Mouse (Mus musculus): Measurements from ENCODE around the gene Abcb11. TPM values are rescaled to one million over a fixed set of nuclear protein-coding genes. Genes with fewer than 3 reads are reported as not detected.

Gene Abcb11
- 0.03 TPM in 1 of 2 replicates, not detected in the other for polyA plus RNA-seq (2014; fragmentation: Nextera tagmentation; extraction: Ambion mirVana)

DNA sequence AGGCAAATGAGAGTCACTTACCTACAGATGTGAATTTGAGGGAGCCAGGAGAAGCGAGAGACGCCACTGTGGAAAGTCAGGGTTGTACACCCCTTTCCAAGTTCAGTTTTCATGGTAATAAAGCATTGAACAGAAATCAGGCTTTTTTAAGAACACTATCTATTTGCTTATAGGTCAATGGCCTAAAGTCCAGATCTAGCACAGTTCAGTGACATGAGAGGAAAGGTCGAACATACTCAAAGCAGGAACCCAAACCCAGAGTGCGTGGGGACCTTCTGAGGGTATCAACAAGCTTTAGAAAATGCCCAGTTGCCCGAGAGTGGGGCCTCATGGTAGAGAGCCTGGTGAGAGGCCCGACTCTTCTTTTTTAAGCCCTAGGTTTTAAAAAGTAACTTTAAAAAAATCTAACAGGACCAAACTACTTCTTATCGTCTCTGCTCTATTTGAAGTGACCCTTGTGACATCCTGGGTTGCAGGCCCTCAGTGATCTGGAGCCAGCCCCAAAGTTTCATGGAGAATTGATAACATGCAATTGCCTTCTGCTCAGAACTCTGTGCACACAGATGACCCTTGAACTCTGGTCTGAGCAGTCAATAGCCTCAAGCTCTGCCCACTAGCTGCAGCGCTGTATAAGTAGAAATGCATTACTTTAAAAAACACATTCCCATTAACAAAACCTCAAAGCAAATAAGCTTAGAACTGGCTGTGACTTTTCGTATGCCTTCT lies at the start of gene Abcb11:
Abcb11 (minus strand) TSS at position 121 of the 726 bp plus-strand sequence.
- H3K27me3 ChIP-seq (ENCODE audit: control insufficient read depth, insufficient read depth, low read length): no peaks in the 10 kb centered on the region
- no peaks in the 10 kb centered on the region for H3K36me3 ChIP-seq (ENCODE audit: control insufficient read depth, insufficient read depth, low read length)
- WGBS: 89% methylated on average over 9 of the region's 9 CpGs
- no peaks in the 10 kb centered on the region for H3K9me3 ChIP-seq (ENCODE audit: control insufficient read depth, low read length)
- H3K4me3 ChIP-seq (ENCODE audit: low read depth, low read length): no peak within 1 kb of the TSS
- H3K4me1 ChIP-seq (ENCODE audit: control insufficient read depth, insufficient read depth, low read length): no peaks in the 10 kb centered on the region
- no peak for ATAC-seq (ENCODE audit: low FRiP score)
- H3K27ac ChIP-seq (ENCODE audit: low read depth, low read length): no peak within 1 kb of the TSS
- no peak within 1 kb of the TSS for H3K9ac ChIP-seq (ENCODE audit: low read length)
- no peak within 1 kb of the TSS for H3K4me2 ChIP-seq
- DNase-seq (ENCODE audit: low spot score, missing footprints): no peak

DNA sequence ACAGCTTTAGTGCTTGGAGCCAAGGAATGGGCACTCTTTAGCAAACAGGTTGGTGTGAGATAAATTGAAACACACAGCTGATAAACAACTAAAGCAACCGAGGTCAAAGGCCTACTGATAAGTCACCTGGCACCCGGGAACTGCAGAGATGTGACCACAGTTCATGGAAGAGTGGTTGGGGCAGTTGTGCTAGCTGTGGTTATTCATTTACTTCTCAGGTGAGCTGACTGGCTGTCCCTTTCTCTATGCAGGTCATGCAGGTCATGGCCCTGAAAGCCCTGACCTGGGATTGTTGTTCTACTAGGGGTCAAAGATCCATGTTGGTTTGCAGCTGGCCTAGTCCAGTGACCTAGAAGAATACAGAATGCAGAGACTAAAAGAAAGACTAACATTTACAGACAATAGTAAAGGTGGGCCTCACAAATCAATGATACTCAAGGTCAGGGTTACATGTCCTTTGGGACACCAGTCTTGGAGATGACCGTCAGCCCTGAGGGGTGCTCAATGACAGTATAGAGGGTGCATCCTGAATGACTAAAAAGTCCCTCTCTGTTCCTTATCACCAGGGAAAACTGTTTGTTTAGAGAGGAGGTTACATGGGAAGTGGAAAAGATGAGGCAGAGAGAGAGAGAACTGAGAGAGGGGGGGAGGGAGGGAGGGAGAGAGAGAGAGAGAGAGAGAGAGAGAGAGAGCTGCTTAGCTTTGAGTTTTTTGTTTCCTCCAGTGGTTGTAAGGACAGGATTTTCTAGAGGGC lies 43.9 kb upstream of the Abcb11 start:
- ATAC-seq (ENCODE audit: low FRiP score): no peak
- 90% methylated on average over 3 of the region's 3 CpGs for WGBS
- H3K4me2 ChIP-seq: no peak overlapping the region
- H3K4me3 ChIP-seq (ENCODE audit: low read depth, low read length): no peak overlapping the region
- no peak for DNase-seq (ENCODE audit: low spot score, missing footprints)
- no peaks in the 10 kb centered on the region for H3K36me3 ChIP-seq (ENCODE audit: control insufficient read depth, insufficient read depth, low read length)
- H3K9ac ChIP-seq (ENCODE audit: low read length): no peak overlapping the region
- H3K4me1 ChIP-seq (ENCODE audit: control insufficient read depth, insufficient read depth, low read length): no peaks in the 10 kb centered on the region
- no peaks in the 10 kb centered on the region for H3K9me3 ChIP-seq (ENCODE audit: control insufficient read depth, low read length)
- H3K27ac ChIP-seq (ENCODE audit: low read depth, low read length): no peak overlapping the region
- H3K27me3 ChIP-seq (ENCODE audit: control insufficient read depth, insufficient read depth, low read length): no peaks in the 10 kb centered on the region

DNA sequence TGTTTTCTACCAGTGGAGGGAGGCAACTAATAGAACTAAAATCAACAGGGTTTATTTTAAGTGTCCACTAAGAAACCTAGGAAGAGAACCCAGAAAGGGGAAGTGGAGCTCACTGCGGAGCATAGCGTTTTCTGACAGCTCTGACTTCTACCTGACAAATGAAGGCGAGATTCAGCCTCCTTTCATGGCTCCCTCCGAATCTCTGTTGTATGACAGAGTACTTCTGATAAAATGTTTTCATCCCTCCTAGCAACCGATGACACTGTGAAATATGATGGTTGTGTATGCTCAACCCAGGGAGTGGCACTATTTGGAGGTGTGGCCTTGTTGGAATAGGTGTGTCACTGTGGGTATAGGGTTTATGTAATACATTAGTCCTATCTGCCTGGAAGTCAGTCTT lies 40.4 kb upstream of the Abcb11 start:
- Histone ChIP-seq H3K4me1 (ENCODE audit: control insufficient read depth, insufficient read depth, low read length) (no peaks in the 10 kb centered on the region), H3K27ac (ENCODE audit: low read depth, low read length) (no peak overlapping the region), H3K27me3 (ENCODE audit: control insufficient read depth, insufficient read depth, low read length) (no peaks in the 10 kb centered on the region), H3K36me3 (ENCODE audit: control insufficient read depth, insufficient read depth, low read length) (no peaks in the 10 kb centered on the region), H3K4me2 (no peak overlapping the region), H3K9me3 (ENCODE audit: control insufficient read depth, low read length) (no peaks in the 10 kb centered on the region), H3K9ac (ENCODE audit: low read length) (no peak overlapping the region), H3K4me3 (ENCODE audit: low read depth, low read length) (no peak overlapping the region)
- WGBS: 89% methylated on average over 5 of the region's 5 CpGs
- DNase-seq (ENCODE audit: low spot score, missing footprints) (no peak), ATAC-seq (ENCODE audit: low FRiP score) (no peak)

DNA sequence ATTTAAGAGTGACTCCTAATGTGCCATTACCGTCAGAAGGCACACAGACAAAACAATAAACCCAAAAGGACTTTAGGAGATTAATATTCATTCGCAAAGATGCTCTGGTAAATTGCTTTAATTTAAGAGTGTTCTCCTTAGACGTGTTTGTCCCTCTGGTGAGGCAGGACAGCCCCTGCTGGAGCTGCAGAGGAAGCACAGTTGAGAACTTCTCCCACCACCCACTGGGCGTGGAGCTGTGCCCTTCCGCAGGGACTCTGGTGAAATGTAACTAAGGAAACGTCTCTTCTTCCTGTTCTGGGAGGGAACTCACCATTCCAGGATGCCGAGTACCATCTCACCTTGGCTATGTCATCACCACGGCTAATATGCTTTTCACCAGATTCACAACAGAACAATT lies 39.3 kb upstream of the Abcb11 start:
- DNase-seq (ENCODE audit: low spot score, missing footprints): no peak
- H3K36me3 ChIP-seq (ENCODE audit: control insufficient read depth, insufficient read depth, low read length): no peaks in the 10 kb centered on the region

DNA sequence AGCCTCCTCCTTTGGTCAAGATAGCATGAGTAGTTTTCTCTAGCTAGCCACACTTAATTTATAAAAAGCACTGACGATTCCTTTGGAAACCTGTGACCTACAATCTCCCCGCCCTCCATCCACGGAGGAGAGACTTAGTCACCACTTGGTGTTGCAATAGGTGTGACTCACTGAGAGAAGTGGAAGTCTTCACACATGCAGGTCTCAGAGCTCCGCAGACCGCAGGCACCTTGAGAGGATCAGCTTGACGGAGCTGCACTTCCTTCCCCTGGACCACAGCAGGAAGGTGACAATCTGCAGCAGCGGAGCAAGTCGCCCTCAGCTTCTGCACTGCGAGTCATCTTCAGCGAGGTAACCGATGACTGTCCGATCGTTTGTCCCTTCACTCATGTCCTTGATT lies 37.9 kb upstream of the Abcb11 start, which contains the start of gene Dhrs9:
Dhrs9 (plus strand) TSS at position 165 of the 400 bp plus-strand sequence.
- ATAC-seq (ENCODE audit: low FRiP score): no peak
- DNase-seq (ENCODE audit: low spot score, missing footprints): no peak

More for the DNA sequence above, 39.3 kb upstream of the Abcb11 start:
- no peaks in the 10 kb centered on the region for H3K9me3 ChIP-seq (ENCODE audit: control insufficient read depth, low read length)
- H3K4me2 ChIP-seq: no peak overlapping the region
- WGBS: 53% methylated on average over 8 of the region's 8 CpGs
- ATAC-seq (ENCODE audit: low FRiP score): no peak
- no peak overlapping the region for H3K27ac ChIP-seq (ENCODE audit: low read depth, low read length)
- no peaks in the 10 kb centered on the region for H3K4me1 ChIP-seq (ENCODE audit: control insufficient read depth, insufficient read depth, low read length)
- H3K4me3 ChIP-seq (ENCODE audit: low read depth, low read length): no peak overlapping the region
- no peaks in the 10 kb centered on the region for H3K27me3 ChIP-seq (ENCODE audit: control insufficient read depth, insufficient read depth, low read length)
- H3K9ac ChIP-seq (ENCODE audit: low read length): no peak overlapping the region

GRCm38 (mm10) chr2:69379801-69380200 lies 37.4 kb upstream of the Abcb11 start:
- no peak for DNase-seq (ENCODE audit: low spot score, missing footprints)
- no peaks in the 10 kb centered on the region for H3K36me3 ChIP-seq (ENCODE audit: control insufficient read depth, insufficient read depth, low read length)
- H3K27me3 ChIP-seq (ENCODE audit: control insufficient read depth, insufficient read depth, low read length): no peaks in the 10 kb centered on the region
- no peak overlapping the region for H3K4me2 ChIP-seq
- no peaks in the 10 kb centered on the region for H3K4me1 ChIP-seq (ENCODE audit: control insufficient read depth, insufficient read depth, low read length)
- no peak overlapping the region for H3K27ac ChIP-seq (ENCODE audit: low read depth, low read length)
- no peak overlapping the region for H3K4me3 ChIP-seq (ENCODE audit: low read depth, low read length)
- 83% methylated on average over 1 of the region's 1 CpGs for WGBS
- H3K9me3 ChIP-seq (ENCODE audit: control insufficient read depth, low read length): no peaks in the 10 kb centered on the region
- no peak overlapping the region for H3K9ac ChIP-seq (ENCODE audit: low read length)
- ATAC-seq (ENCODE audit: low FRiP score): no peak

More for the DNA sequence above, 37.9 kb upstream of the Abcb11 start, which contains the start of gene Dhrs9:
- Histone ChIP-seq H3K4me3 (ENCODE audit: low read depth, low read length) (no peak within 1 kb of the TSS), H3K9ac (ENCODE audit: low read length) (no peak within 1 kb of the TSS), H3K36me3 (ENCODE audit: control insufficient read depth, insufficient read depth, low read length) (no peaks in the 10 kb centered on the region), H3K9me3 (ENCODE audit: control insufficient read depth, low read length) (no peaks in the 10 kb centered on the region), H3K27ac (ENCODE audit: low read depth, low read length) (no peak within 1 kb of the TSS), H3K4me1 (ENCODE audit: control insufficient read depth, insufficient read depth, low read length) (no peaks in the 10 kb centered on the region), H3K27me3 (ENCODE audit: control insufficient read depth, insufficient read depth, low read length) (no peaks in the 10 kb centered on the region), H3K4me2 (no peak within 1 kb of the TSS)
- WGBS: 82% methylated on average over 13 of the region's 13 CpGs

- no peak overlapping the region for H3K4me3 ChIP-seq (ENCODE audit: low read depth, low read length)
- H3K27me3 ChIP-seq (ENCODE audit: control insufficient read depth, insufficient read depth, low read length): no peaks in the 10 kb centered on the region
- DNase-seq (ENCODE audit: low spot score, missing footprints) (no peak), ATAC-seq (ENCODE audit: low FRiP score) (no peak)
- H3K9me3 ChIP-seq (ENCODE audit: control insufficient read depth, low read length): no peaks in the 10 kb centered on the region
- no peaks in the 10 kb centered on the region for H3K36me3 ChIP-seq (ENCODE audit: control insufficient read depth, insufficient read depth, low read length)
- 87% methylated on average over 2 of the region's 2 CpGs for WGBS
- H3K4me2 ChIP-seq: no peak overlapping the region
- H3K9ac ChIP-seq (ENCODE audit: low read length): no peak overlapping the region
- no peaks in the 10 kb centered on the region for H3K4me1 ChIP-seq (ENCODE audit: control insufficient read depth, insufficient read depth, low read length)
- H3K27ac ChIP-seq (ENCODE audit: low read depth, low read length): no peak overlapping the region
Measured at GRCm38 (mm10) chr2:69376780-69377179, 34.4 kb upstream of the Abcb11 start.

DNA sequence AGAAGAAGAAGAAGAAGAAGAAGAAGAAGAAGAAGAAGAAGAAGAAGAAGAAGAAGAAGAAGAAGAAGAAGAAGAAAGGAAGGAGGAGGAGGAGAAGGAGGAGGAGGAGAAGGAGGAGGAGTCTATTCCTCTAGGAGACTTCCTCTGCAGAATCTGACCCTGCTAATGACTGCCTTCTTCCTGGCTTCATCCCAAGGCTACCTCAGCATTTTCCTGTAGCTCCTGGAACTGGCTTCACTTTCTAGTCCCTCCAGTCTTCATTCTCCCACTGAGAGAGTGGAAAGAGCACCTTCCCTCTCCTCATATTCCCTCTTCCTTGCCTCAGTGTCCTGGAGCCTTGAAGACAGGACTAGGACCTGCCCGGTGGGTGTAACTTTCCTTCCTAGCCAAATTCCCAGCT lies 22.9 kb upstream of the Abcb11 start:
- DNase-seq (ENCODE audit: low spot score, missing footprints) (no peak), ATAC-seq (ENCODE audit: low FRiP score) (no peak)
- Histone ChIP-seq H3K27ac (ENCODE audit: low read depth, low read length) (no peak overlapping the region), H3K4me1 (ENCODE audit: control insufficient read depth, insufficient read depth, low read length) (no peaks in the 10 kb centered on the region), H3K9ac (ENCODE audit: low read length) (no peak overlapping the region), H3K4me3 (ENCODE audit: low read depth, low read length) (no peak overlapping the region), H3K36me3 (ENCODE audit: control insufficient read depth, insufficient read depth, low read length) (no peaks in the 10 kb centered on the region), H3K4me2 (no peak overlapping the region), H3K9me3 (ENCODE audit: control insufficient read depth, low read length) (no peaks in the 10 kb centered on the region), H3K27me3 (ENCODE audit: control insufficient read depth, insufficient read depth, low read length) (no peaks in the 10 kb centered on the region)
- WGBS: 92% methylated on average over 1 of the region's 1 CpGs

GRCm38 (mm10) chr2:69364831-69365230 lies 22.4 kb upstream of the Abcb11 start:
- no peak overlapping the region for H3K4me2 ChIP-seq
- no peaks in the 10 kb centered on the region for H3K36me3 ChIP-seq (ENCODE audit: control insufficient read depth, insufficient read depth, low read length)
- H3K9ac ChIP-seq (ENCODE audit: low read length): no peak overlapping the region
- ATAC-seq (ENCODE audit: low FRiP score): no peak
- H3K27ac ChIP-seq (ENCODE audit: low read depth, low read length): no peak overlapping the region
- no peak overlapping the region for H3K4me3 ChIP-seq (ENCODE audit: low read depth, low read length)
- no peaks in the 10 kb centered on the region for H3K9me3 ChIP-seq (ENCODE audit: control insufficient read depth, low read length)
- H3K27me3 ChIP-seq (ENCODE audit: control insufficient read depth, insufficient read depth, low read length): no peaks in the 10 kb centered on the region
- H3K4me1 ChIP-seq (ENCODE audit: control insufficient read depth, insufficient read depth, low read length): no peaks in the 10 kb centered on the region
- DNase-seq (ENCODE audit: low spot score, missing footprints): no peak
- WGBS: 85% methylated on average over 2 of the region's 2 CpGs

Measured in midbrain, embryonic 11.5 days (tissue).